Mouse (Mus musculus) forebrain, embryonic 14.5 days (tissue): Measurements from ENCODE around the gene Prdx6b. TPM values are rescaled to one million over a fixed set of nuclear protein-coding genes. Genes with fewer than 3 reads are reported as not detected.
A peak's percentile ranks its signal among the peaks of the same experiment; 100 is the strongest.

Experiments
- ATAC-seq: fragments of 200-750 bp; cut with Nextera tagmentation; 2 replicates; pipeline ENCODE4 v1.8.0; 2017; ENCODE audit warnings: mild to moderate bottlenecking, moderate library complexity
- DNase-seq: peaks from one replicate; pipeline ENCODE4 v3.0.0-alpha.2; 2015; ENCODE audit warnings: low spot score
- H3K27ac ChIP-seq: fragments of 300-500 bp; sonication (generic); 2 replicates; pipeline ENCODE4 v1.5.1; 2014; ENCODE audit warnings: low read depth, mild to moderate bottlenecking, control low read depth, low read length, moderate library complexity
- H3K27me3 ChIP-seq: fragments of 300-500 bp; sonication (generic); replicated peaks from 2 replicates; pipeline ENCODE4 v1.6.1; 2014; ENCODE audit warnings: low read length, control low read depth, mixed read lengths; ENCODE audit not compliant: control insufficient read depth, insufficient read depth
- H3K36me3 ChIP-seq: fragments of 300-500 bp; sonication (generic); 2 replicates; pipeline ENCODE4 v1.6.1; 2014; ENCODE audit warnings: low read length, control low read depth; ENCODE audit not compliant: control insufficient read depth, insufficient read depth
- H3K4me1 ChIP-seq: fragments of 300-500 bp; sonication (generic); 2 replicates; pipeline ENCODE4 v1.6.1; 2014; ENCODE audit warnings: antibody characterized with exemption, low read length, control low read depth; ENCODE audit not compliant: control insufficient read depth, insufficient read depth
- H3K4me2 ChIP-seq: fragments of 300-500 bp; sonication (generic); 2 replicates; pipeline ENCODE4 v1.6.1; 2014; ENCODE audit warnings: mild to moderate bottlenecking, control low read depth, low read length
- H3K4me3 ChIP-seq: fragments of 300-500 bp; sonication (generic); 2 replicates; pipeline ENCODE4 v1.5.1; 2014; ENCODE audit warnings: low read depth, low read length, control low read depth
- H3K9ac ChIP-seq: fragments of 300-500 bp; sonication (generic); 2 replicates; pipeline ENCODE4 v1.6.1; 2014; ENCODE audit warnings: mild to moderate bottlenecking, low read length, control low read depth, moderate library complexity
- H3K9me3 ChIP-seq: fragments of 300-500 bp; sonication (generic); replicated peaks from 2 replicates; pipeline ENCODE4 v1.6.1; 2016; ENCODE audit warnings: low read length, control low read depth, mixed read lengths; ENCODE audit not compliant: control insufficient read depth
- WGBS: fragments of 180-500 bp; shearing (Covaris S2); extraction: QIAGEN DNeasy Blood & Tissue Kit; methylation state at CpG from one replicate; pipeline ENCODE4 v1.1.7; 2014; 5-methylcytosine and 5-hydroxymethylcytosine counted together
- polyA plus RNA-seq: library from polyadenylated mRNA; unstranded; fragments of >200 nt; fragmentation: Nextera tagmentation; extraction: Ambion mirVana; gene quantifications from 2 replicates; pipeline ENCODE4 v1.2.1, GENCODE M21; 2014

The Prdx6b gene
- polyA plus RNA-seq, 1 experiment from 2014 or later, result not detected

DNA sequence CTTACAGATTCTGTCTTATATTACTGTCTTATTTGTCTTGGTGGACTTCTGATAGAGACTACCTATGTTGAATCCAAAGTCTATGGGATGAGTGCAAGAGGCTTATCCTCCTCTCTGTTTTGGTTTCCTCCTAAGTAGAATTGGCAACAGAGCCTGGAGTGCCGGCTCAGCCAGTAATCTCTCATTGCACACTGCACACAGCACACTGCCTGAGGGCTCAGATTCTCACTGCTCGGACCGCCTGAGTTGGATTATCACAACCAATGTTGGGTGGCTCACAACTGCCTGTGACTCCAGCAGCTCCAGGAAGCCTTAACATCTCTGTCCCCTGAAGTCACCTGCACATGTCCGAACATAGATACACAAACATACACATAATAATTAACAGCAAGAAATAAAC is 19.1 kb downstream of the Prdx6b start:
- DNase-seq (no peak), ATAC-seq (no peak)
- no peaks in the 10 kb centered on the region for H3K27me3 ChIP-seq
- WGBS, result 64% methylated on average over 4 of the region's 4 CpGs
- no peak overlapping the region for H3K4me2 ChIP-seq
- no peak overlapping the region for H3K4me3 ChIP-seq
- no peak overlapping the region for H3K27ac ChIP-seq
- no peaks in the 10 kb centered on the region for H3K36me3 ChIP-seq
- no peak overlapping the region for H3K9ac ChIP-seq
- no peaks in the 10 kb centered on the region; the same call in 1 of the 2 replicates for H3K4me1 ChIP-seq
- no peaks in the 10 kb centered on the region for H3K9me3 ChIP-seq

DNA sequence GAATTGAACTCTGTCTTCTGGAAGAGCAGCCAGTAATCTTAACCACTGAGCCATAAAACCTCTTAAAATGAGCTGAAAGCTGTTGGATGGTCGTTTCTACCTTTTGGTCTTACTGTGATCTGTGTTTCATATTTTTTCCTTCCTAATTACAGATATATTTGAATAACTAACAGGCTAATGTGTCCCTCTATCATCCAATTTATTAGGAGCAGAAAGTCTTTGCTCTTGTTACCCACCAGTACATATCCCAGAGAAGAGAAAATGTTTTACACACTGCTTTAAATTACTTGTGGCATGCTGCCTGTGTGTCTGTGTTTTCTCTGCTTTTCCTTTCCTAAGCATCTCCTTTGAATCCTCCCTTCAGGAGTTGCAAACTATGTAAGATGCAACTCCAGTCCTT is 21.9 kb downstream of the Prdx6b start:
- no peak overlapping the region for H3K9ac ChIP-seq
- WGBS, result 62% methylated on average over 1 of the region's 1 CpGs
- no peak overlapping the region for H3K27ac ChIP-seq
- DNase-seq (no peak), ATAC-seq (no peak)
- H3K9me3 ChIP-seq, result no peaks in the 10 kb centered on the region
- no peaks in the 10 kb centered on the region; the same call in 1 of the 2 replicates for H3K4me1 ChIP-seq
- no peak overlapping the region for H3K4me3 ChIP-seq
- H3K27me3 ChIP-seq, result no peaks in the 10 kb centered on the region
- H3K4me2 ChIP-seq, result no peak overlapping the region
- 0 out of 2 replicates have a peak, but pooled peaks cover 8% of the 10 kb centered on the region for H3K36me3 ChIP-seq

DNA sequence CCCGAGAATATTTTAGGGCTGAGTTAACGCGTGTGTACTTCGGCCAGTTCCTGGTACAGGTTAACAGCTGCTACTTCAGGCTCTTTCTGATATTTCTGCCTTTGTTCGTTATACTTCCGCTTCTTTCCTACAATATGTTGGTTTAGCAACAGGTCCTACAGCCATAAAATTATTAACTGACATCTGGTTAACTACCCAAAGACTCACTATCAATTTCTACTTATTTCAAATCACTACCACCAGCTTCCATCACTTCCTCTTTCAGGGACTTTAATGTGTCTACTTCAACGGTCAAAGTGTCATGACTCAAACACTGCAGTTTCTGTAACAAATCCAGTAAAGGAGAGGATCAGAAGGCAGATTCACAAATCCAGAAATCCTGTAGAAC is 22.6 kb downstream of the Prdx6b start:
- Histone ChIP-seq H3K27ac (0 out of 2 replicates have a peak overlapping the region, but pooled peaks have one; percentile 21), H3K9ac (peak overlapping the region; percentile 95), H3K9me3 (no peaks in the 10 kb centered on the region), H3K4me2 (peak overlapping the region; percentile 75), H3K36me3 (peaks cover 12% of the 10 kb centered on the region; the same call in 1 of the 2 replicates), H3K27me3 (no peaks in the 10 kb centered on the region), H3K4me3 (peak overlapping the region; percentile 73), H3K4me1 (no peaks in the 10 kb centered on the region; the same call in 1 of the 2 replicates)
- ATAC-seq (peak; percentile 27), DNase-seq (no peak)
- 59% methylated on average over 7 of the region's 7 CpGs for WGBS

DNA sequence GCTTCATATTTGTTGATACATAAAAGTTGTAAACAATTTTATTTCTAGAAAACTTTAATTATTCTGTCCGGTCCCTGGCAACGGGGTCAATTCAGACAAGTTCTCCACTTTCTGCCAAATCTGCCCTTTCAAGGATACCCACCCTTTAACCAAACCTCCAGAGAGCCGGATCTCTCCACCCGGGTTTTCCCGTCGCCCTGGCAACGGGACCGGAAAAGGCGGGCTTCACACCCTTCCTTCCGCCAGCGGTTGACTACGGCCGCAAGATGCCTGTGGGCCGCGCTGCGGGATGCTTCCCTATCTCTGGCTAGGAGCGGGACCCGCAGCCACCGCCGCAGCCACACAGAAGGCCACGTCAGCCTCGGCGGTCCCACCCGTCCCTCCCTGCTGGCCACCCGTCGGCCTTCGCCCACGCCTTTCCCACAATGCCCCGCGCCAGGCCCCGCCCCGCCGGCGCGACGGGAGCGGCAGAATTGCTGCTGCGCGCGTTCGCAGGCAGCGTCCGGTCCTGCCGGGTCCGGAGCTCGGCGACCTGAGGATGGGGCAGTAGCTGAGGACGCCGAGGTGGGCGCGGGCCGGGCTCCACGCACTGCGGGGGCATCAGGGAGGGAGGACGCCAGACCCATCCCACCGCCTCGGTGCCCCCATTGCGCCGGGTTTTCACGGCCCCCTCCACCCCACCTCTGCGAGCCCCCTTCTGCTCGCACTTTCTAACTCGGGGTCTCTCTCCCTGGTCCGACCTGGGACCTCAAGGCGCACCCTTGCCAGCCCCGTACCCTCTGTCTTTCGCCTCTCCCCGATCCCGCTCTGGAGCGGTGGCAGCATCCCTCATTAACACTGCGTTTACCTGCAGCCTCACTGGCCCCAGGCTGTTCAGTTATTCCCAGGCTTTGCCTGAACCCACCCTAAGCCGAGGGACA is 23.2 kb downstream of the Prdx6b start, which contains the start of gene Dnajc10:
Dnajc10 (plus strand) TSS at position 225 of the 920 bp plus-strand sequence.
- Histone ChIP-seq H3K9ac (peak within 1 kb of the TSS; percentile 95), H3K4me3 (peak within 1 kb of the TSS; percentile 73), H3K36me3 (peaks cover 14% of the 10 kb centered on the region; the same call in 1 of the 2 replicates), H3K27me3 (no peaks in the 10 kb centered on the region), H3K4me2 (peak within 1 kb of the TSS; percentile 75), H3K4me1 (no peaks in the 10 kb centered on the region; the same call in 1 of the 2 replicates), H3K27ac (peak within 1 kb of the TSS; percentile 97), H3K9me3 (no peaks in the 10 kb centered on the region)
- peak; percentile 97 for ATAC-seq
- peak; percentile 93 for DNase-seq
- WGBS, result under 1% methylated on average over 71 of the region's 72 CpGs

DNA sequence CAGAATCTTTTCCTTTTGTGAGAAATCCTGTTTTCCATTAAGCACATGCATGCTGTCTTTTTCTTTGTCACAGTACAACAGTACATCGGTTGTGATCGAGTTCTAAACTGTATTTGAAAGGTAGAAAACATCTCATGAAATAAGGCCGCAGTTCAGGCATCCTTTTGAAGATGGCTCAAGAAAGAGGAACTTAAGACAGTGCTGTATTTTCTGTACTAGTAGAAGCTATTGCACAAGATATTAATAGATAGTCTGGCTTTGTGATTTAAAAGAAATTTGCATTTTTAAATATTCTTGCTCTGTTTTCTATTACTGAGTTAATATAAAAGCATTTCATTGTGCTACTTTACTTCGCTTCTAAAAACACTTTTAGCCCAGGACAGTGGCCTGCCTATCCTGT is 30.6 kb downstream of the Prdx6b start:
- Histone ChIP-seq H3K4me3 (no peak overlapping the region), H3K36me3 (peaks cover 65% of the 10 kb centered on the region), H3K9ac (no peak overlapping the region), H3K4me2 (no peak overlapping the region), H3K4me1 (no peaks in the 10 kb centered on the region), H3K27me3 (no peaks in the 10 kb centered on the region), H3K9me3 (no peaks in the 10 kb centered on the region), H3K27ac (no peak overlapping the region)
- no peak for ATAC-seq
- DNase-seq, result no peak
- 93% methylated on average over 4 of the region's 4 CpGs for WGBS

DNA sequence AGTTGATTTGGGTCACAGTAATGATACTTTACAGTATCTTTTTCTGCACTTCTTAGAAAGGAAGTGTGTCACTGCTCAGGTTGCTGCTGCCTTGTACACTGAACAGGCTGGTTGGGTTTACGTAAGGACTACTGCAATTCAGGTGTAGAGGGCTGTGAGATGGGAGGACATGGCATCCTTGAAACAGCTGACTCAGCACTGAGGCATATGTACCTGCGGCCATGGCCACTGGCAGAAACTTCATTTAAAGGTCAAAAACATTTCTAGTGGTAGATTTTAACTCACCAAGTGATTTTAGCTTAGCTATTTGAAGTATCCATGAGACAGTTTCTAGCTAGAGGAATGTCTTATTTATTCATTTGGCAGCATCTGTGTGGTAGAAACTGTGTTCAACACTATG is 33.5 kb downstream of the Prdx6b start:
- H3K9me3 ChIP-seq, result no peaks in the 10 kb centered on the region
- WGBS, result 97% methylated on average over 2 of the region's 2 CpGs
- H3K9ac ChIP-seq, result no peak overlapping the region
- H3K27ac ChIP-seq, result no peak overlapping the region
- H3K4me2 ChIP-seq, result no peak overlapping the region
- H3K36me3 ChIP-seq, result peaks cover 66% of the 10 kb centered on the region
- ATAC-seq (no peak), DNase-seq (no peak)
- H3K4me3 ChIP-seq, result no peak overlapping the region
- H3K4me1 ChIP-seq, result no peaks in the 10 kb centered on the region
- H3K27me3 ChIP-seq, result no peaks in the 10 kb centered on the region

DNA sequence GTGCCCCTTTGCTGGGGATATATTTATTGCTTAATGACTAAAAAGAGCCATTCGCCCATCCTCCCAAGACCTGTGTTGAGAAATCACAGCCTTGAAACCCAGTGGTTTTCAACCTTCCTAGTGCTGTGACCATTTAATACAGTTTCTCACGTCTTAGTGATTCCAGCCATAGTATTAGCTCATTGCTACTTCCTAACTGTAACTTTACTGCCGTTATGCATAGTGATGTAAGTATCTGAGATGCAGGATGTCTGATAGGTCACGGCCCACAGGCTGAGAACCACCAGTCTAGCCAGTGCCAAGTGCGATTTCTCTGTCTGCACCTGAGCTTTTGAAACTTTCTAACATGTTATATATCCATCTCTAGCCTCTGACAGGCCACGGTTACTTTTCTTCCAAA is 35.0 kb downstream of the Prdx6b start:
- Histone ChIP-seq H3K4me2 (no peak overlapping the region), H3K27me3 (no peaks in the 10 kb centered on the region), H3K4me1 (no peaks in the 10 kb centered on the region), H3K27ac (no peak overlapping the region), H3K4me3 (no peak overlapping the region), H3K9ac (no peak overlapping the region), H3K36me3 (peaks cover 60% of the 10 kb centered on the region), H3K9me3 (no peaks in the 10 kb centered on the region)
- ATAC-seq (no peak), DNase-seq (no peak)
- WGBS, result 89% methylated on average over 6 of the region's 6 CpGs

DNA sequence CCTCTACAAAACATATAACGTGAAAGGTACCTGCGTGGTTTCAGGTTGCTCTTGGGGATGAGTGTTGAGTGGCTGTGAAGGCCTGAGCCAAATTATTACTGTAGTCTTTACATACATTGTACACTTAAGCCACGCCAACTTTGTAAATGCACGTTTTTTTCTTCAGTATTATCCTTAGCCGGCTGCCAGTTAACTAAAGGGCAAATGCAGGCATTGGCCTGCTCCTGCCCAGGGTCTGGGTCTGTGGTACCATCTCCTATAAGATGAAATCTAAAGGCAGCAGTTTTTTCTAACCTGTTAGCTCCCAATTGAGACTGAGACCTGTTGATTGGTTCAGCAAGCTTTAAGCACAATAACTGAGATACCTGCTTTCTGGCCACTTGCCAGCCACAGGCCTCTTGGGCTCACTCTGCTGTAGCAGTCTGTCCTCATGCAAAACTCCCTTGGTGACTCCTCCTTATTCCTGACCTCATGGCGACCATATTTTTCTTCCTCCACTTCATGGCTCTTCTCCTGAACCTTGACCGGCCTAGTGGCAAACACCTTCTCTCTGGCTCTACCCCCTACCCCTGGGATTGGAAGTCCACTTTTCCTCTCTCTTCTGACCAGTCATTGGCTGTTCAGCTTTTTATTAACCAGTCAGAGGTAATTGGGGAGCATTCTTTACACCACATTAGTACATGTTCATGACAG is 36.8 kb downstream of the Prdx6b start:
- DNase-seq, result no peak
- WGBS, result 96% methylated on average over 7 of the region's 7 CpGs

More for the DNA sequence above, 36.8 kb downstream of the Prdx6b start:
- H3K27ac ChIP-seq, result no peak overlapping the region
- no peak overlapping the region for H3K9ac ChIP-seq
- H3K9me3 ChIP-seq, result no peaks in the 10 kb centered on the region
- H3K4me1 ChIP-seq, result no peaks in the 10 kb centered on the region
- no peak overlapping the region for H3K4me3 ChIP-seq
- H3K27me3 ChIP-seq, result no peaks in the 10 kb centered on the region
- H3K4me2 ChIP-seq, result no peak overlapping the region
- no peak for ATAC-seq
- peaks cover 55% of the 10 kb centered on the region for H3K36me3 ChIP-seq
